Mouse (Mus musculus): ENCODE measurements around the gene Wipf2.
"Not testable (repeated sequence)": the region's sequence is repeated elsewhere in the genome, so short reads cannot be mapped to it uniquely, and the experiment has no call there.

Wipf2 gene

GRCm38 (mm10) chr11:98909654-98910053, 46.2 kb downstream of the Wipf2 start:
- no peak for DNase-seq (ENCODE audit: low spot score)

- no peak for DNase-seq (ENCODE audit: low spot score)
Measured at GRCm38 (mm10) chr11:98910415-98910814, 47.0 kb downstream of the Wipf2 start.

- DNase-seq (ENCODE audit: low spot score) = no peak
Measured at GRCm38 (mm10) chr11:98911498-98911897, 48.1 kb downstream of the Wipf2 start.

GRCm38 (mm10) chr11:98914196-98914595, 50.8 kb downstream of the Wipf2 start:
- no peak for DNase-seq (ENCODE audit: low spot score)

GRCm38 (mm10) chr11:98916376-98916775, 52.9 kb downstream of the Wipf2 start:
- not testable (repeated sequence) for DNase-seq (ENCODE audit: low spot score)

- DNase-seq (ENCODE audit: low spot score) = no peak
Measured at GRCm38 (mm10) chr11:98917428-98918005, 54.1 kb downstream of the Wipf2 start.

GRCm38 (mm10) chr11:98918231-98918630, 54.8 kb downstream of the Wipf2 start:
- no peak for DNase-seq (ENCODE audit: low spot score)

- DNase-seq (ENCODE audit: low spot score) = no peak
Measured at GRCm38 (mm10) chr11:98919009-98919408, 55.6 kb downstream of the Wipf2 start.

- not testable (repeated sequence) for DNase-seq (ENCODE audit: low spot score)
Measured at GRCm38 (mm10) chr11:98921813-98922212, 58.4 kb downstream of the Wipf2 start.

GRCm38 (mm10) chr11:98922307-98922706, 58.9 kb downstream of the Wipf2 start:
- DNase-seq (ENCODE audit: low spot score) = peak; percentile 68

- DNase-seq (ENCODE audit: low spot score) = not testable (repeated sequence)
Measured at GRCm38 (mm10) chr11:98922851-98923711, 59.6 kb downstream of the Wipf2 start.

GRCm38 (mm10) chr11:98924633-98925175, 61.3 kb downstream of the Wipf2 start:
- DNase-seq (ENCODE audit: low spot score) = no peak

GRCm38 (mm10) chr11:98925265-98925721, 61.9 kb downstream of the Wipf2 start:
- DNase-seq (ENCODE audit: low spot score) = no peak

GRCm38 (mm10) chr11:98925868-98926311, 62.5 kb downstream of the Wipf2 start:
- DNase-seq (ENCODE audit: low spot score) = no peak

GRCm38 (mm10) chr11:98926553-98926952, 63.1 kb downstream of the Wipf2 start:
- no peak for DNase-seq (ENCODE audit: low spot score)

GRCm38 (mm10) chr11:98927438-98928076, 64.1 kb downstream of the Wipf2 start, which contains the start of gene Rara:
Gene Rara, plus strand, starts transcription at chr11:98927818.
- DNase-seq (ENCODE audit: low spot score) = no peak

- no peak for DNase-seq (ENCODE audit: low spot score)
Measured at GRCm38 (mm10) chr11:98928186-98928893, 64.9 kb downstream of the Wipf2 start.

GRCm38 (mm10) chr11:98929503-98929902, 66.1 kb downstream of the Wipf2 start:
- peak; percentile 11 for DNase-seq (ENCODE audit: low spot score)

GRCm38 (mm10) chr11:98930127-98930601, 66.7 kb downstream of the Wipf2 start:
- DNase-seq (ENCODE audit: low spot score) = peak; percentile 36

GRCm38 (mm10) chr11:98930773-98931512, 67.5 kb downstream of the Wipf2 start:
- peak; percentile 5 for DNase-seq (ENCODE audit: low spot score)

Measured in ovary, postnatal 14 days (tissue).